Mouse (Mus musculus): ENCODE measurements around the gene Ubr1.
"Not testable (repeated sequence)": the region's sequence is repeated elsewhere in the genome, so short reads cannot be mapped to it uniquely, and the experiment has no call there.

Ubr1 gene

GRCm38 (mm10) chr2:120976990-120977925 is 6.7 kb upstream of the Ubr1 start, which contains the start of gene Tmem62:
TSS of gene Tmem62 (plus strand) at chr2:120977017.
- peak; percentile 41 for DNase-seq (ENCODE audit: extremely low read depth, low read depth)

- peak; percentile 59 for DNase-seq (ENCODE audit: extremely low read depth, low read depth)
These were observed 5.8 kb upstream of the Ubr1 start for GRCm38 (mm10) chr2:120976308-120976707.

- DNase-seq (ENCODE audit: extremely low read depth, low read depth), result no peak
These were observed 2.4 kb upstream of the Ubr1 start for GRCm38 (mm10) chr2:120972964-120973363.

- not testable (repeated sequence) for DNase-seq (ENCODE audit: extremely low read depth, low read depth)
These were observed 1.7 kb upstream of the Ubr1 start for GRCm38 (mm10) chr2:120972257-120972656.

- no peak for DNase-seq (ENCODE audit: extremely low read depth, low read depth)
These were observed 1.3 kb upstream of the Ubr1 start for GRCm38 (mm10) chr2:120971766-120972165.

GRCm38 (mm10) chr2:120970045-120970539 is 423 bp downstream of the Ubr1 start:
- DNase-seq (ENCODE audit: extremely low read depth, low read depth), result peak; percentile 14

GRCm38 (mm10) chr2:120965486-120965885 is 5.0 kb downstream of the Ubr1 start:
- DNase-seq (ENCODE audit: extremely low read depth, low read depth), result no peak

GRCm38 (mm10) chr2:120963110-120963509 is 7.4 kb downstream of the Ubr1 start:
- DNase-seq (ENCODE audit: extremely low read depth, low read depth), result peak; percentile 45

- DNase-seq (ENCODE audit: extremely low read depth, low read depth), result no peak
These were observed 10.3 kb downstream of the Ubr1 start for GRCm38 (mm10) chr2:120960261-120960660.

GRCm38 (mm10) chr2:120959827-120960226 is 10.7 kb downstream of the Ubr1 start:
- DNase-seq (ENCODE audit: extremely low read depth, low read depth), result no peak

GRCm38 (mm10) chr2:120959363-120959762 is 11.2 kb downstream of the Ubr1 start:
- no peak for DNase-seq (ENCODE audit: extremely low read depth, low read depth)

GRCm38 (mm10) chr2:120952176-120952938 is 18.2 kb downstream of the Ubr1 start:
- no peak for DNase-seq (ENCODE audit: extremely low read depth, low read depth)

GRCm38 (mm10) chr2:120951208-120951607 is 19.3 kb downstream of the Ubr1 start:
- DNase-seq (ENCODE audit: extremely low read depth, low read depth), result no peak

- DNase-seq (ENCODE audit: extremely low read depth, low read depth), result no peak
These were observed 37.5 kb downstream of the Ubr1 start for GRCm38 (mm10) chr2:120933038-120933437.

- no peak for DNase-seq (ENCODE audit: extremely low read depth, low read depth)
These were observed 61.0 kb downstream of the Ubr1 start for GRCm38 (mm10) chr2:120909556-120909955.

- no peak for DNase-seq (ENCODE audit: extremely low read depth, low read depth)
These were observed 74.2 kb downstream of the Ubr1 start for GRCm38 (mm10) chr2:120896361-120896760.

GRCm38 (mm10) chr2:120887601-120888000 is 82.9 kb downstream of the Ubr1 start:
- DNase-seq (ENCODE audit: extremely low read depth, low read depth), result no peak

- no peak for DNase-seq (ENCODE audit: extremely low read depth, low read depth)
These were observed 97.3 kb downstream of the Ubr1 start for GRCm38 (mm10) chr2:120873192-120873591.

GRCm38 (mm10) chr2:120871447-120872336 is 98.8 kb downstream of the Ubr1 start:
- DNase-seq (ENCODE audit: extremely low read depth, low read depth), result no peak

GRCm38 (mm10) chr2:120867336-120867735 is 103.2 kb downstream of the Ubr1 start:
- no peak for DNase-seq (ENCODE audit: extremely low read depth, low read depth)

- DNase-seq (ENCODE audit: extremely low read depth, low read depth), result no peak
These were observed 104.0 kb downstream of the Ubr1 start for GRCm38 (mm10) chr2:120866561-120866960.

All from MEL-GATA-1-ER (cell line).